Mouse (Mus musculus) lung, postnatal 4 days (tissue): ENCODE results near the gene Olfr1150-ps1.

Experiments
- DNase-seq, 2 experiments: peaks; one replicate each; pipeline ENCODE4 v3.0.0; 2021

Gene Olfr1150-ps1

GRCm38 (mm10) chr2:87843693-87844092, at the start of gene Olfr1150-ps1:
TSS of gene Olfr1150-ps1 (plus strand) at chr2:87843993.
- no peak for DNase-seq

- no peak for DNase-seq
Measured at GRCm38 (mm10) chr2:87800292-87800691, 43.5 kb upstream of the Olfr1150-ps1 start, which contains the start of gene Olfr1143. TSS of gene Olfr1143 (plus strand) at chr2:87800592.

GRCm38 (mm10) chr2:87809522-87809921, 34.3 kb upstream of the Olfr1150-ps1 start, which contains the start of gene Olfr1145:
TSS of gene Olfr1145 (plus strand) at chr2:87809822.
- DNase-seq, result no peak

GRCm38 (mm10) chr2:87830233-87830632, 13.6 kb upstream of the Olfr1150-ps1 start, which contains the start of gene Olfr1148:
TSS of gene Olfr1148 (plus strand) at chr2:87830533.
- no peak for DNase-seq

- no peak for DNase-seq
Measured at GRCm38 (mm10) chr2:87855562-87855961, 11.8 kb downstream of the Olfr1150-ps1 start, which contains the start of gene Olfr1151. TSS of gene Olfr1151 (plus strand) at chr2:87855862.

GRCm38 (mm10) chr2:87866192-87866591, 22.4 kb downstream of the Olfr1150-ps1 start, which contains the start of gene Olfr1152:
TSS of gene Olfr1152 (plus strand) at chr2:87866492.
- no peak for DNase-seq

- DNase-seq, result no peak
Measured at GRCm38 (mm10) chr2:87894662-87895061, 50.9 kb downstream of the Olfr1150-ps1 start, which contains the start of gene Olfr1153. TSS of gene Olfr1153 (plus strand) at chr2:87894962.
